Mouse (Mus musculus): ENCODE measurements at regions not wholly inside any gene's neighbourhood (a gene's known extent, or its start where the extent isn't known, plus 50 kb on each side); places are given as distances from the start of the nearest gene placed in this dataset.

DNA sequence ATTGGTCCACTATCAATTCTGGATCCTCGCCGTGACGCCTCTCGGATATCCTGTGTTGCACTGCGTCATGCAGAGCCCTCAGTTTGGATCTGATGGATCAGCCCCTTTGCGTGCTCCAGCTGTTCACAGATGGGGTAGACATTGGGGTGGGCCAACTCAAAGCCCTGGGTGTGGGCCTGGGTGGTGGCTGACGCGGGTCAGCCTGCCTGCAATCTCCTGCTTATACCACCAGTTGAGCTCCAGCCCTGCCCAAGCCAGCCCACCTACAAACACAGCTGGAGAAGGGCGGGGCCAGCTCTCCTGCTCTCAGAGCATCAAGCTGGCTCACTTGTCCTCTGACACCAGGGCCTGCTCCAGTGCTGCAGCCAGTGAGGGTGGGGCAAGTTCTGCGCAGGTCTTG lies 73.1 kb downstream of the Rps15a start:
- H3K4me2 ChIP-seq: no peak overlapping the region
- H3K4me1 ChIP-seq: no peaks in the 10 kb centered on the region
- H3K36me3 ChIP-seq: no peaks in the 10 kb centered on the region
- no peak for ATAC-seq (ENCODE audit: extremely low read depth, insufficient number of reproducible peaks, low FRiP score, low TSS enrichment)
- H3K4me3 ChIP-seq: no peak overlapping the region
- H3K27ac ChIP-seq (replicated peaks): no peak overlapping the region
- H3K27me3 ChIP-seq (replicated peaks): no peaks in the 10 kb centered on the region
- no peaks in the 10 kb centered on the region for H3K9me3 ChIP-seq
- no peak overlapping the region for H3K9ac ChIP-seq
- 55% methylated on average over 10 of the region's 10 CpGs for WGBS

DNA sequence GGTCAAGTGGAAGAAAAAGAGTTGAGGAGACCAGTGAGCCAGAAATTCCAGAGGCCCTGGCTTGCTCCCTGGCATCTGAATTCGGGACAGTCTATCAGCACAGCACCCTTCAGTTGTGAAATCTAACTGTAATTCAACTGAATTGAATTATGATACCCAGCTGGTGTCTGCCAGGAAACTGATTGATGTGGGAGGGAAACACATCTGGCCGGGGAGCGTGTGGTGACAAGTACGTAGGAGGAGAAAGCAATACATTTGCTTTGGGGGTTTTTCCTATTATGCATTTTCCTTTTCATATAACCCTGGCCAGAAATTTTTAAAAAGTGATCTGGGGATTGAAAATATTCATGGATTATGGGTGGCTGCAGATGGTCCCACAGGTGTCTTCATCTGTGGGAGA lies 76.1 kb downstream of the Rps15a start:
- no peak overlapping the region for H3K4me3 ChIP-seq
- no peaks in the 10 kb centered on the region for H3K36me3 ChIP-seq
- ATAC-seq (ENCODE audit: extremely low read depth, insufficient number of reproducible peaks, low FRiP score, low TSS enrichment): no peak
- no peaks in the 10 kb centered on the region for H3K9me3 ChIP-seq
- H3K4me1 ChIP-seq: no peaks in the 10 kb centered on the region
- no peak overlapping the region for H3K9ac ChIP-seq
- H3K27ac ChIP-seq (replicated peaks): no peak overlapping the region
- 73% methylated on average over 4 of the region's 4 CpGs for WGBS
- no peaks in the 10 kb centered on the region for H3K27me3 ChIP-seq (replicated peaks)
- no peak overlapping the region for H3K4me2 ChIP-seq

DNA sequence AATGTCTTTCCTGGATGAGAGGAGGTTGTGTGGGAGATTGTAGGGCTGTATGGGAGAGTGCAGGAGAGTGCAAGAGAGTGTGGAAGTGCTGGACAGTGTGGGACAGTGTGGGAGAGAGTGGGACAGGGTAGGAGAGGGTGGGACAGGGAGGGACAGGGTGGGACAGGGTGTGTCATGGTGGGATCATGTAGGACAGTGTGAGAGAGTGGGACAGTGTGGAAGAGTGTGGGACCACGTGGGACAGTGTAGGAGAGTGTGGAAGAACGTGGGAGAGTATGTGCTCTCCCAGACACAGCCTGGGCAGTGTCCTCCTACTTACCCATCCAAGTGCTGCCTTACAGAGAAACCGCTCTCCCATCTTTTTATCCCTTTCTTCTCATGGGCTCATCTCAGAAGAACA lies 78.9 kb downstream of the Rps15a start:
- no peak; the same call in 1 of the 2 replicates for ATAC-seq (ENCODE audit: extremely low read depth, insufficient number of reproducible peaks, low FRiP score, low TSS enrichment)
- H3K9me3 ChIP-seq: no peaks in the 10 kb centered on the region
- WGBS: 44% methylated on average over 3 of the region's 3 CpGs
- no peaks in the 10 kb centered on the region for H3K36me3 ChIP-seq
- H3K27ac ChIP-seq (replicated peaks): no peak overlapping the region
- H3K9ac ChIP-seq: no peak overlapping the region
- H3K4me2 ChIP-seq: no peak overlapping the region
- no peaks in the 10 kb centered on the region for H3K27me3 ChIP-seq (replicated peaks)
- H3K4me3 ChIP-seq: no peak overlapping the region
- no peaks in the 10 kb centered on the region for H3K4me1 ChIP-seq

DNA sequence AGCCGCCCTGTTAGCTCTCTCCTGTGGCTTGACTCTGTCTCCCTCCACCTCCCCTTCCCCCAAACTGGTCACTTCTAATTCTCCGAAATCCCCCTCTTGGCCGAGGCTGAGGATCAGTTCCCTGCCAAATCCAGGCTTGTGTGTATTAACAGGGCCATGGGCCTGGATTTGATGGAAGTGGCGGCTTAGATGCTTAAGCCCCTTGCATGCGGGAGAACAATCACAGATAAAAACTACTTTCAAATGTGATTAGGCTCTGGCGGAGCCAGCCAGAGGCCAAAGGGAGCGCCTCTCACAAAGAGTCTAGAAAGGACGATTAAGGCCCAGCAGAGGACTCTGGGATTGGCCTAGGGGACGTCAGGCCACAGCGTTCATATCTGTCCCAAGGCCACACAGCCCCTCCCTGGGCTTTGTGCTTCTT lies 89.9 kb downstream of the Rps15a start:
- H3K4me3 ChIP-seq: no peak overlapping the region
- H3K4me1 ChIP-seq: peaks cover 13% of the 10 kb centered on the region
- 12% methylated on average over 10 of the region's 10 CpGs for WGBS
- H3K9ac ChIP-seq: no peak overlapping the region
- no peaks in the 10 kb centered on the region for H3K36me3 ChIP-seq
- H3K9me3 ChIP-seq: no peaks in the 10 kb centered on the region
- no peak overlapping the region for H3K27ac ChIP-seq (replicated peaks)
- H3K4me2 ChIP-seq: no peak overlapping the region
- no peak for ATAC-seq (ENCODE audit: extremely low read depth, insufficient number of reproducible peaks, low FRiP score, low TSS enrichment)
- H3K27me3 ChIP-seq (replicated peaks): peaks cover 3% of the 10 kb centered on the region; the same call in 1 of the 2 replicates

DNA sequence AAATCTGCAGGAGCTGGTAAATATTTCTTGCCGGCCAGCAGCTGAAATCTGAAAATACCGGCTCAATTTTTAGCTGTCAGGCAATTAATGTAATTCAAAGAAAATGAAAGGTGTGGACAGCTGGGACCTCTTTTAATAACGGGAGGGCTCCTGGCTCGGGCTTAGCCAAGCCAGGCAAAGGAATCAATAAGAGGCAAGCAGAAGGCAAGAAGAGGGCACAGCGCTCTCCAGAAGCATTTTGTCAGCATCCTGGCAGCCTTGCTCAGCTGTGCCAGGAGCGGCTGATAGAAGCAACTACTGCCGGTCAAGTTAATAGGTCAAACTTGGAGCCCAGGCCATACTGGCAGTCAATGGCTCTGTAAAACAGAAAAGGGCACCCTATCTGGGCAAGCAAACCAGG lies 111.4 kb downstream of the Rps15a start:
- no peaks in the 10 kb centered on the region for H3K9me3 ChIP-seq
- ATAC-seq (ENCODE audit: extremely low read depth, insufficient number of reproducible peaks, low FRiP score, low TSS enrichment): no peak
- 78% methylated on average over 7 of the region's 7 CpGs for WGBS

DNA sequence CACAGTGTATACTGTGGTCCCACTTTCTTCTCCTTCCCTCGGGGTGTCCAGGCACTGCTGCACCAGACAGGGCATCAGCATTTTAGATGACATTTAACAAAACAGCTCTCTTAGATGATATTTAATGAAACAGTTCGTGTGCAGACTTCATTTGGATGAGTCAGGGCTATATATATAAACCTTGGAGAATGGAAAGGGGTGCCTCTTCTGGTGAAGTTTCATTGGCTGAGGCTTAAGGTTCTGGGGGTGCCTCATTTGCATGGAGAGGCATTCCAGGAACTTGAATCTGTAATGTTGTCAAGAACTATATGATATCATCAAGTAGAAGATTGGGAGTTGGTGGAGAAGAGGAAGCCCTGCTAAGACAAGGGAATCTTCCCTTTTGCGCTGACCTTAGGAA lies 114.1 kb downstream of the Rps15a start:
- H3K4me1 ChIP-seq: no peaks in the 10 kb centered on the region

More for the DNA sequence above, 111.4 kb downstream of the Rps15a start:
- Histone ChIP-seq H3K9ac (no peak overlapping the region), H3K27ac (replicated peaks) (no peak overlapping the region), H3K27me3 (replicated peaks) (no peaks in the 10 kb centered on the region), H3K4me1 (no peaks in the 10 kb centered on the region), H3K4me2 (no peak overlapping the region), H3K4me3 (no peak overlapping the region), H3K36me3 (no peaks in the 10 kb centered on the region)

DNA sequence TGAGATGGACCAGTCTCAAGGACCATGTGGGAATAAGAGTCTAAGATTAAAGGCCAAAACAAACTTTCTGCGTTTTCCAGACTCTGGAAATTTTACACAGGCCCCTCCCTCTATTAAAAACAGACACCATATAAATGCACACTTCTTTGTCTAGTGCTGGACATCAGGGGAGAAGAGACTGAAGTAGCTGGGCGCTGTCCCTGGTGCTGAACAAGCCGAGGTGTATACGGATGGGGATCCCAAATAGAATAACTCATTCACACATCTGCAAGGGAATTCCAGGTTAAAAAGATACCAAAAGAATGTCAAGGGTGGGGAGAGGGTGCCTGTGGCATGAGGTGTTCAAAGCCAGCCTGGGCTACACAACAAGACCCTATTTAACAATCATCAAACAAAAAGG lies 114.9 kb downstream of the Rps15a start:
- WGBS: 5% methylated on average over 4 of the region's 4 CpGs
- no peaks in the 10 kb centered on the region for H3K4me1 ChIP-seq
- no peak overlapping the region for H3K27ac ChIP-seq (replicated peaks)
- no peaks in the 10 kb centered on the region for H3K9me3 ChIP-seq
- no peaks in the 10 kb centered on the region for H3K36me3 ChIP-seq
- no peak overlapping the region for H3K4me2 ChIP-seq
- H3K27me3 ChIP-seq (replicated peaks): no peaks in the 10 kb centered on the region
- ATAC-seq (ENCODE audit: extremely low read depth, insufficient number of reproducible peaks, low FRiP score, low TSS enrichment): no peak
- no peak overlapping the region for H3K4me3 ChIP-seq
- no peak overlapping the region for H3K9ac ChIP-seq

More for the DNA sequence above, 114.1 kb downstream of the Rps15a start:
- no peak for ATAC-seq (ENCODE audit: extremely low read depth, insufficient number of reproducible peaks, low FRiP score, low TSS enrichment)
- WGBS: 66% methylated on average over 3 of the region's 3 CpGs
- H3K27me3 ChIP-seq (replicated peaks): no peaks in the 10 kb centered on the region
- H3K4me2 ChIP-seq: no peak overlapping the region
- no peak overlapping the region for H3K27ac ChIP-seq (replicated peaks)
- no peak overlapping the region for H3K4me3 ChIP-seq
- H3K36me3 ChIP-seq: no peaks in the 10 kb centered on the region
- H3K9ac ChIP-seq: no peak overlapping the region
- H3K9me3 ChIP-seq: no peaks in the 10 kb centered on the region

DNA sequence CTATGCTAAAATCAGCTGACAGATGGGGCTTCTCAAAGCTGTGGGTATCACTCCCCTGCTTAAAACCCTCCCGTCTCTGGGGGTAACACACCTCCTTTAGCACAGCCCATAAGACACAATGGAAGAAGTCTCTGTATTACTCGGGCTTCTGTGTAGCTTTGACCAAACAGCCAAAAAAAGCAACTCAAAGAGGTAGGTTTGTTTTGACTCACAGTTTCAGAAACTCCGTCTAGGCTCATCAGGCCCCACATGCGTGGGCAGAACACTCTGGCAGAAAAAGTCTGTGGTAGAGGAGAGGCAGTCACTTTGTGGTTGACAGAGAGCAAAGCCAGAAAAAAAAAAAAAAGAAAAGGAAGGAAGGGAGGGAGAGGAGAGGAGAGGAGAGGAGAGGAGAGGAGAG lies 133.8 kb downstream of the Rps15a start:
- Histone ChIP-seq H3K36me3 (no peaks in the 10 kb centered on the region), H3K4me3 (no peak overlapping the region), H3K9ac (no peak overlapping the region), H3K4me1 (no peaks in the 10 kb centered on the region), H3K4me2 (no peak overlapping the region), H3K9me3 (no peaks in the 10 kb centered on the region), H3K27me3 (replicated peaks) (no peaks in the 10 kb centered on the region), H3K27ac (replicated peaks) (no peak overlapping the region)
- 64% methylated on average over 4 of the region's 4 CpGs for WGBS
- no peak for ATAC-seq (ENCODE audit: extremely low read depth, insufficient number of reproducible peaks, low FRiP score, low TSS enrichment)

DNA sequence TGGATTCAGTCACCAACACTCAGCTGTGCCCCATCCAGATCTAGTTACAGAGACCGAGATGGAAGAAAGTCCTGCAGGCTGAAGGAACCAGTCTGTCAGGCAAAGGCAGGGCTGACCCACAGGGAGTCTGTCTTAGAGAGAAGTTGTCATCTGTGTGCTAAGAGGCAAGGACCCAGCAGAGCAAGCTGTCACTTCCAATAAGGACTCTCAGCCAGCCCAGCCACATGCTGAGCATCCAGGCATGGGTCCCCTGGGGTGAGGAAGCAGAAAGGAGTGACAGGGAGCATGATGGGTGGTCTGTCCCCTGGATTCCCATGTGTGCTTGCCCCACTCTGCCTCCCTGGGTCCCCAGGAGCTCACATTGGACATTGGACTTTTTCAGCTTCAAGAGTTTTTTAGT lies 144.8 kb downstream of the Rps15a start:
- Histone ChIP-seq H3K4me3 (no peak overlapping the region), H3K36me3 (no peaks in the 10 kb centered on the region), H3K4me1 (no peaks in the 10 kb centered on the region), H3K27me3 (replicated peaks) (no peaks in the 10 kb centered on the region), H3K9me3 (no peaks in the 10 kb centered on the region), H3K27ac (replicated peaks) (no peak overlapping the region), H3K4me2 (no peak overlapping the region), H3K9ac (no peak overlapping the region)
- no peak for ATAC-seq (ENCODE audit: extremely low read depth, insufficient number of reproducible peaks, low FRiP score, low TSS enrichment)
- WGBS: 16% methylated on average over 1 of the region's 1 CpGs

DNA sequence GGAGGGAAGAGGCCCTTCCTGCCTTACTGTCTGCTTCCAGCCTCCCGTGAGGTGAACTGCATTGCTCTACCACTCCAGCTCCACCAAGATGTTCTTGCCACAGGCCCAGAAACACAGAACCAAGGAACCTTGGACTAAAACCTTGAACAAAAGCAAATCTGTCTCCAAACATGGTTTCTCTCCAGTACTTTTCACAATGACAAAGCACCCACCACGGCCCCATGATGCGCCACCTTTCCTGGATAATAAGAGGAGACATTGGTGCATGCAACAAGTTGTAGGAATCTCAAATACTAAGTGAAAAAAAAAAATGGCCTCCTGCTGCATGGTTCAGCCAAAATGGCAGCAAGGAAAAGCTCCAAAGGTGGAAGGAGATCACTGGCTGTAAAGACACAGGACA lies 172.6 kb downstream of the Rps15a start:
- ATAC-seq (ENCODE audit: extremely low read depth, insufficient number of reproducible peaks, low FRiP score, low TSS enrichment): no peak
- Histone ChIP-seq H3K36me3 (no peaks in the 10 kb centered on the region), H3K9me3 (no peaks in the 10 kb centered on the region), H3K27ac (replicated peaks) (no peak overlapping the region), H3K4me1 (no peaks in the 10 kb centered on the region), H3K27me3 (replicated peaks) (no peaks in the 10 kb centered on the region), H3K4me3 (no peak overlapping the region), H3K4me2 (no peak overlapping the region), H3K9ac (no peak overlapping the region)
- 87% methylated on average over 3 of the region's 3 CpGs for WGBS

DNA sequence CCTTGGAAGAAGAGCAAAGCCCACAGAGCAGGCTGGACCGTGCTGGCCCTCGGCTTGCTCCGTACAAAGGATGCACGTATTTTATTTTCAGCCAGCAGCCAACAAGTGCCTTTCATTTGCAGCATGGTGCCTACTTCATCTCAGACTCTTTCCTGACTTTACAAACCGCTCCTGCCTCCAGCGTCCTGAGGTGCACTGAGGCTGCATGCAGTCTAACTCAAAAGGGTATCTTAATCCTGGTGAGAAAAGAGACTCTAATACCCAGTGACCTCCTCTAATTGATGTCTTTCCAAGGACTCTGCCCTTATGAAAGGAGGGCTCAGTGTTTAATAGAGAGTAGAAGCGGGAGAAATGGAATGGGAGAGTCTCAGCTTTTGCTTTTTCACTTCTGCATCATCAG lies 176.4 kb downstream of the Rps15a start:
- Histone ChIP-seq H3K9ac (no peak overlapping the region), H3K27ac (replicated peaks) (no peak overlapping the region), H3K4me2 (no peak overlapping the region), H3K27me3 (replicated peaks) (no peaks in the 10 kb centered on the region), H3K4me1 (no peaks in the 10 kb centered on the region), H3K4me3 (no peak overlapping the region), H3K36me3 (no peaks in the 10 kb centered on the region), H3K9me3 (no peaks in the 10 kb centered on the region)
- WGBS: 74% methylated on average over 7 of the region's 7 CpGs
- no peak for ATAC-seq (ENCODE audit: extremely low read depth, insufficient number of reproducible peaks, low FRiP score, low TSS enrichment)

DNA sequence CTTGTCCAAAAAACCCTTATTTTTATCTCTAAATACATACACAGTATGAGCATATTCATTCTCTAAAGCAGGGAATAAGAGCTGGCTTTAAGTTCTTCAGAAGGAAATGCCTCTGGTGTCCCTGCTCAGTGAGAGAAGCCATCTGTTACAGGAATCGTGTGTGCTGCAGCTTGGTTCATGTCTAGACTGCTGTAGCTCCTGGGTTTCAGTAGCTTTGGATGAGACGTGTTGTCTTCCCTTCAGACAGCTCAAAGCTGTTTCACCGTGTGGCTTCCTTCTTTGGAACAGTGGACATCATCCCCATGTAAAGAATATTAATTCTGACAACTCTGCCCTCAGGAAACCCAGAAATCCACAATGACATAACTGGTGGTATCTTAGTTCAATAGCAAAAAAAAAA lies 181.1 kb downstream of the Rps15a start:
- Histone ChIP-seq H3K9ac (no peak overlapping the region), H3K4me1 (no peaks in the 10 kb centered on the region), H3K27ac (replicated peaks) (no peak overlapping the region), H3K27me3 (replicated peaks) (no peaks in the 10 kb centered on the region), H3K4me2 (no peak overlapping the region), H3K36me3 (no peaks in the 10 kb centered on the region), H3K4me3 (no peak overlapping the region), H3K9me3 (no peaks in the 10 kb centered on the region)
- ATAC-seq (ENCODE audit: extremely low read depth, insufficient number of reproducible peaks, low FRiP score, low TSS enrichment): no peak
- WGBS: 59% methylated on average over 3 of the region's 3 CpGs
